Mouse (Mus musculus) heart, adult 2 months (tissue): ENCODE measurements around the gene Thap4. TPM values are rescaled to one million over a fixed set of nuclear protein-coding genes. Genes with fewer than 3 reads are reported as not detected.

Source experiments
- DNase-seq, 2 experiments: peaks; one replicate each; pipeline ENCODE4 v3.0.0; 2021
- H3K27ac ChIP-seq: fragments of 200-600 bp; 2 replicates; pipeline ENCODE4 v1.8.1; 2022
- H3K27me3 ChIP-seq: fragments of 200-500 bp; 2 replicates; pipeline ENCODE4 v1.6.1; 2012; ENCODE audit warnings: mild to moderate bottlenecking, low read length, inconsistent platforms, mixed read lengths; ENCODE audit not compliant: control insufficient read depth, insufficient read depth
- H3K36me3 ChIP-seq: fragments of 200-500 bp; 2 replicates; pipeline ENCODE4 v1.6.1; 2012; ENCODE audit warnings: low read length, inconsistent platforms; ENCODE audit not compliant: control insufficient read depth, insufficient read depth
- H3K4me1 ChIP-seq: fragments of 200-500 bp; 2 replicates; pipeline ENCODE4 v1.6.1; 2011; ENCODE audit warnings: low read length; ENCODE audit not compliant: control insufficient read depth, insufficient read depth
- H3K4me3 ChIP-seq: fragments of 200-600 bp; 2 replicates; pipeline ENCODE4 v1.8.1; 2022
- H3K79me2 ChIP-seq: fragments of 200-500 bp; replicated peaks from 2 replicates; pipeline ENCODE4 v1.6.1; 2012; ENCODE audit warnings: mild to moderate bottlenecking, inconsistent platforms, low read length, moderate library complexity, mixed read lengths; ENCODE audit not compliant: control insufficient read depth, insufficient read depth
- H3K9ac ChIP-seq: fragments of 200-500 bp; 2 replicates; pipeline ENCODE4 v1.6.1; 2012; ENCODE audit warnings: low read depth, mild to moderate bottlenecking, control low read depth, inconsistent platforms, low read length, mixed read lengths
- CTCF ChIP-seq: fragments of 200-600 bp; IDR thresholded peaks from 2 replicates; pipeline ENCODE4 v1.8.1; 2022; ENCODE audit warnings: antibody characterized with exemption, mild to moderate bottlenecking, moderate library complexity
- EP300 ChIP-seq: fragments of 200-500 bp; IDR thresholded peaks from 2 replicates; pipeline ENCODE4 v1.6.1; 2011; ENCODE audit warnings: low read depth, low read length, control low read depth; ENCODE audit not compliant: insufficient read depth
- POLR2A ChIP-seq: fragments of 200-500 bp; IDR thresholded peaks from 2 replicates; pipeline ENCODE4 v1.6.1; 2011; ENCODE audit warnings: mild to moderate bottlenecking, low read depth, low read length, control low read depth; ENCODE audit not compliant: insufficient read depth
- WGBS: fragments of 180-500 bp; shearing (Covaris S2); methylation state at CpG from one replicate; pipeline ENCODE4 v1.1.7; 2018; 5-methylcytosine and 5-hydroxymethylcytosine counted together
- intact Hi-C: fragments of 180-260 bp; cut with DNase I; formaldehyde crosslinking; loops from one replicate; pipeline ENCODE4 v1.15.1; 2025
- polyA plus RNA-seq: library from polyadenylated mRNA; depleted of rRNA; stranded (reverse); fragments of >200 nt; gene quantifications from 2 replicates; pipeline ENCODE4 v1.2.3, GENCODE M21; 2012
- total RNA-seq, 2 experiments: library from RNA; stranded (reverse); gene quantifications; 2 replicates each; pipeline ENCODE4 v1.2.3; 2021

Thap4 gene
- total and polyA plus RNA-seq, 3 experiments: 69.0 to 80.4 (median 75.0) TPM

DNA sequence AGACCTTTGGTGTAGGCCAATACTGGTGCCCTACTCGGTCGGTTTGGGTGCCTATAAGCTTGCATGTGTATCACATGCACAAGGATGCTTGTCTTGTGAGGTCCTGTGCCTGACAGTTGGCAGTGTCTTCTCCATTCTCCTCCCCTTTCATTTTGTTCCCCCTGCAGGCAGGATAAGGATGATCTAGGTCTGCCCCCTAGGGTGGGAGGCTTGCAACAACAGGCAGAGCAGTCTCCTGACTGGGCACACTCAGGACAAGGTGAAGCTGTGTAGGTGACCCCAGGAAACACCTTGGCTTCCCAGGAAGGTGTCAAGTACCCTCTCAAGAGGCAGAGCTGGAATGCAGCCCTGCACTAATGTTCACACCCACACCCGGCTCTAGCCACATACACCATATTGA, 27.7 kb downstream of the Thap4 start:
- WGBS: 44% methylated on average over 3 of the region's 3 CpGs
- Histone ChIP-seq H3K27me3 (no peaks in the 10 kb centered on the region), H3K27ac (no peak overlapping the region), H3K79me2 (no peaks in the 10 kb centered on the region; the same call in 1 of the 2 replicates), H3K36me3 (no peaks in the 10 kb centered on the region), H3K4me3 (no peak overlapping the region), H3K4me1 (peaks cover 7% of the 10 kb centered on the region), H3K9ac (no peak overlapping the region)
- intact Hi-C loops: loop anchor here (1.0 to 5.0 kb wide), 2 partner anchors 59 to 215 kb away; partner anchors contain the start of gene Farp2
- peak; percentile 65 to 76 for DNase-seq
- TF ChIP-seq EP300: peak; percentile 80; the same call in 1 of the 2 replicates
- peak; percentile 98 for TF ChIP-seq CTCF
- no peak for TF ChIP-seq POLR2A

DNA sequence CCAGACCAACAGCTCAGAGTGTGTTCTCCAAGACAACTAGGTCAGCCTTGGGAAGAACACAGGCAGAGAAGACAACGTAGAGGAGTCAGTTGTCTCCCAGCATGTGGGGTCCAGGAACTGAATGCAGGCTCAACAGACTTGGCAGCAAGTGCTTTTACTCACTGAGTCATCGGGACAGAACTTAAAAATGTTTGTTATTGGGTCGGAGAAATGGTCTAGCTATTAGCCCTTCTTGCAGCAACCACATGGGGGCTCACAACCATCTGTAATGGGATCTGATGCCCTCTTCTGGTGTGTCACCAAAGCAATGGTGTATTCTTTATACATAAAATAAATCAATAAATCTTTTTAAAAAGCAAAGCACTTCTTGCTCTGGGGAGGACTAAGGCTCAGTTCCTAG, 28.5 kb downstream of the Thap4 start:
- TF ChIP-seq POLR2A: no peak
- TF ChIP-seq CTCF: peak; percentile 50
- Histone ChIP-seq H3K9ac (no peak overlapping the region), H3K36me3 (no peaks in the 10 kb centered on the region), H3K4me1 (peaks cover 6% of the 10 kb centered on the region), H3K27ac (no peak overlapping the region), H3K79me2 (no peaks in the 10 kb centered on the region; the same call in 1 of the 2 replicates), H3K27me3 (no peaks in the 10 kb centered on the region), H3K4me3 (no peak overlapping the region)
- DNase-seq: no peak
- 47% methylated on average over 3 of the region's 3 CpGs for WGBS
- intact Hi-C loops: loop anchor here (5.0 kb wide), 1 partner anchor 214 kb away; the partner anchor contains the start of gene Farp2

DNA sequence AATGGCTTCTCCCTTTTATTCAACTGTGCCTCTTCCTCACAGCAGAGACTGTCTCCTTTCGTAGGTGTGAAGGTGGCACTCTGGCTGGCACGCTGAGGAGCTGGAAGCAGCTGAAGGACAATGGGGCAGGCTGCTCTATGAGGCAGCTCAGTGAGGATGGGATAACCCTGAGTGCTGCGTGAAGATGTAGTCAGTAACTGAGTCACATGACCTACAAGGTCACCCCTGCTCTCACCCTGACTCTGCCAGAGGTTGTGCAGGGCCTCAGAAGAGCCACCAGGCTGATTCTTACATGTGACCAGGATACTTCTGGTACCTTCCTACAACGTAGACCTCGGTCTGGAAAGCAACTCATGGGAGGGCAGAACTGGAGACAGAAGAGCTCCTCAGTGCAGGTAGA, 29.0 kb downstream of the Thap4 start:
- DNase-seq: no peak
- Histone ChIP-seq H3K79me2 (no peaks in the 10 kb centered on the region), H3K36me3 (no peaks in the 10 kb centered on the region), H3K9ac (no peak overlapping the region), H3K27me3 (no peaks in the 10 kb centered on the region), H3K4me1 (peaks cover 6% of the 10 kb centered on the region), H3K27ac (no peak overlapping the region), H3K4me3 (no peak overlapping the region)
- intact Hi-C loops: loop anchor here (5.0 kb wide), 1 partner anchor 213 kb away; the partner anchor contains the start of gene Farp2
- WGBS: 75% methylated on average over 5 of the region's 5 CpGs
- no peak for TF ChIP-seq CTCF
- TF ChIP-seq POLR2A: no peak
- no peak for TF ChIP-seq EP300

GRCm38 (mm10) chr1:93724623-93725022, 30.0 kb downstream of the Thap4 start:
- TF ChIP-seq EP300 (no peak), POLR2A (no peak), CTCF (no peak)
- intact Hi-C loops: loop anchor here (5.0 kb wide), 1 partner anchor 212 kb away; the partner anchor contains the start of gene Farp2
- H3K79me2 ChIP-seq: no peaks in the 10 kb centered on the region
- DNase-seq: no peak
- WGBS: 94% methylated on average over 3 of the region's 3 CpGs
- H3K4me3 ChIP-seq: no peak overlapping the region
- no peak overlapping the region for H3K27ac ChIP-seq
- peaks cover 6% of the 10 kb centered on the region for H3K4me1 ChIP-seq
- no peaks in the 10 kb centered on the region for H3K27me3 ChIP-seq
- H3K36me3 ChIP-seq: no peaks in the 10 kb centered on the region
- no peak overlapping the region for H3K9ac ChIP-seq

- H3K79me2 ChIP-seq: no peaks in the 10 kb centered on the region
- H3K27me3 ChIP-seq: no peaks in the 10 kb centered on the region
- WGBS: 73% methylated on average over 7 of the region's 7 CpGs
- H3K27ac ChIP-seq: peak overlapping the region; percentile 38; the same call in 1 of the 2 replicates
- intact Hi-C loops: no loop called here
- no peak overlapping the region for H3K9ac ChIP-seq
- no peak overlapping the region for H3K4me3 ChIP-seq
- no peak for DNase-seq
- H3K4me1 ChIP-seq: peaks cover 4% of the 10 kb centered on the region
- no peaks in the 10 kb centered on the region for H3K36me3 ChIP-seq
- TF ChIP-seq CTCF: no peak
- TF ChIP-seq EP300: no peak
- no peak for TF ChIP-seq POLR2A
These were observed 33.1 kb downstream of the Thap4 start for GRCm38 (mm10) chr1:93721557-93721956.

- intact Hi-C loops: no loop called here
- DNase-seq: no peak
- Histone ChIP-seq H3K27me3 (no peaks in the 10 kb centered on the region), H3K36me3 (no peaks in the 10 kb centered on the region; the same call in 1 of the 2 replicates), H3K27ac (no peak overlapping the region), H3K9ac (no peak overlapping the region), H3K4me1 (peaks cover 2% of the 10 kb centered on the region; the same call in 1 of the 2 replicates), H3K4me3 (no peak overlapping the region), H3K79me2 (no peaks in the 10 kb centered on the region)
- WGBS: 52% methylated on average over 2 of the region's 2 CpGs
- TF ChIP-seq EP300: no peak
- TF ChIP-seq CTCF: no peak
- TF ChIP-seq POLR2A: no peak
These were observed 38.5 kb downstream of the Thap4 start for GRCm38 (mm10) chr1:93716166-93716565.
